Mouse (Mus musculus) kidney, postnatal 4 days (tissue): ENCODE results near the gene Slc25a19.
A peak's percentile ranks its signal among the peaks of the same experiment; 100 is the strongest.

Experiments used
- DNase-seq, 2 experiments: peaks; one replicate each; pipeline ENCODE4 v3.0.0; 2021; ENCODE audit warnings: mixed read lengths in 2 of 2

Slc25a19 gene

GRCm38 (mm10) chr11:115640978-115641663, 13.0 kb upstream of the Slc25a19 start:
- DNase-seq, result no peak

GRCm38 (mm10) chr11:115640311-115640828, 12.3 kb upstream of the Slc25a19 start:
- no peak for DNase-seq

DNA sequence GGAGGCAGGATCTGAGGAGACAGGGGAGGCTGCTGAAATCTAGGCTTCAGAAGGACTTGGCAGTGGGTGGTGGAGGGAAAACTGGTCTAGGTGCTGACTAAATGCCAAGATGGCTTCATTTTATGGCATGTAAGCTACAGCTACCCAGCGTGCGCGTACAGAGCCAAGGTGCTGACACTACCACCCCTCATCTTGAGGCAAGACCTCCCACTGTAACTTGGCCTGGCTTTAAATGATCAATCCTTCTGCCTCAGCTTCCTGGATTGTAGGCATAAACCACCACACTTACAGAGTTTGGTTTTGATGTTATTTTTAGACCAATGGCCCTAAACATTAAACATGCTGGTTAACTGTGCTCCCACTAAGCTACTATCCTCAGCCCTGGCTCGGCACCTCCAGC, 11.4 kb upstream of the Slc25a19 start:
- DNase-seq, result no peak

GRCm38 (mm10) chr11:115638498-115639409, 10.7 kb upstream of the Slc25a19 start:
- peak; percentile 49 to 58 for DNase-seq

- DNase-seq, result no peak
These were observed 8.9 kb upstream of the Slc25a19 start for GRCm38 (mm10) chr11:115636960-115637359.

DNA sequence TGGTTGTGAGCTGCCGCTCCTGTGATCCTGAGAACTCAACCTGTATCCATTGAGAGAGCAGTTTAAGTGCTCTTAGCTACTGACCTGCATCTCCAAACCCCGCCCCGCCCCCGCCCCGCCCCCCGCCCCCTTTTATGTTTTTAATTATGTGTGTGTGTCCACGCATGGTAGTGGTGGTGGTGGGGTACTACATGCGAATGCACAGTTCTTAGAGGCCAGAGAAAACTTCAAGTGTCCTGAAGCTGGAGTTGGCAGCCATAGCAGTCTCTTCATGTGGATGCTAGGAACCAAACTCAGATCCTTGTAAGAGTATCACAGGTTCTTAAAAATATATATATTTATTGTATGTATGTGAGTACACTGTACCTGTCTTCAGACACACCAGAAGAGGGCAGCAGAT, 7.4 kb upstream of the Slc25a19 start:
- no peak for DNase-seq

- DNase-seq, result no peak
These were observed 6.9 kb upstream of the Slc25a19 start for GRCm38 (mm10) chr11:115635041-115635440.

DNA sequence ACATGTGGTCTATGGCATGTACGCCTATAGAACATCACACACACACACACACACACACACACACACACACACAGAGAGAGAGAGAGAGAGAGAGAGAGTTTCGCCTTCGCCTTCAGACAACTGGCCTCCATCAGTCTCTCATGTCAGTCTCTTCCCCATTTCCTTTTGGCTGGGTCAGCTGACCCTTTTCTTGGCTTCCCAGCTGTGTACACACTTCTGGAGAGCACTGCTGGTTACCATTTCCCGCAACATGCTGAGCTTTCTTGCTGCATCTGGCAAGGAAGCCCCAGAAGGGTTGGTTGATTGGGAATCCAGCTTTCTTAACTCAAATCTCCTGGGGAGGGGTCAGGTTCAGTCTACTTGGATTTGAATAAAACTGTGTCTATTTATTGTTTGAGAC, 6.0 kb upstream of the Slc25a19 start:
- DNase-seq, result peak; percentile 33 to 54

GRCm38 (mm10) chr11:115632862-115633261, 4.8 kb upstream of the Slc25a19 start:
- DNase-seq, result no peak

- no peak for DNase-seq
These were observed 4.2 kb upstream of the Slc25a19 start for GRCm38 (mm10) chr11:115632247-115632646.

- peak; percentile 57 to 67 for DNase-seq
These were observed 3.4 kb upstream of the Slc25a19 start for GRCm38 (mm10) chr11:115631505-115631890.

DNA sequence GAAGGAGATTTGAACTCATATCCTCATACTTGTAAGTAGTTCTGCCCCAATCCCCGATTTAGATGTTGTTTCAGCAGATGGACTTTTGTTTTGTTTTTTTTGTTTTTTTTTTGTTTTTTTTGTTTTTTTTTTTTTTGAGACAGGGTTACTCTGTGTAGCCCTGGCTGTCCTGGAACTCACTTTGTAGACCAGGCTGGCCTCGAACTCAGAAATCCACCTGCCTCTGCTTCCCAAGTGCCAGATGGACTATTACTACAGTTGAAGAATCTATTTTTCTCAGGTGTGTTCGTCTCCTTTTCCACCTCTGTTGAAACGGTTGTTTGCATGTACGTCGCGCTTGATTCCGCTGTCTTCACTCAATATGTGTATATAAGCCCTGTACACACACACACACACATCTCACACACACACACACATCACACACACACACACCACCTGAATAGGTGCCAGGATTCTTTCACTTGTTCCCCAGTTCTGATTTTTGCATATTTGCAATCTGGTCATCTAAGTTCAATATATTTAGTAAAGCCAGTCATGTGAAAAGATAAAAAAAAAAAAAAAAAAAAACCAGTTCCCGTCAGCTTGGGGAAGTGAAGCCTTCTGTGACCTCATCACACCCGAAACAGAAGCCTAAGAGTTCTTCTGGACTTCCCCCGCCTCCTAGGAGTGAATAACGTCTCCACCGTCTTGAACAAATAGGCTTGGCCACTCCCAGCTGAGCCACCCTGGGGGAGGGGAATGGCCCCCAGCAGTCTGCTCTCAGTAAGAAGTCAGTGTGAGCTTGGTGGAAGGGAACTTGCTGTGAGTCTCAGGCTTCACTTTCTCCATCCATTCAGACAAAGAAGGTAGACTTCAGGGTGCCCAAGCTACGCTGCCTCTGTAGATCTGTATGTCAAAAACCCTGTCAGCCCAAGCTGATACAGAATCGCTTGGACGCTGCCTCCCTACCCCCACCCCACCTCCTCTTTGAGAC, 2.7 kb upstream of the Slc25a19 start:
- DNase-seq, result peak; percentile 50 to 61

DNA sequence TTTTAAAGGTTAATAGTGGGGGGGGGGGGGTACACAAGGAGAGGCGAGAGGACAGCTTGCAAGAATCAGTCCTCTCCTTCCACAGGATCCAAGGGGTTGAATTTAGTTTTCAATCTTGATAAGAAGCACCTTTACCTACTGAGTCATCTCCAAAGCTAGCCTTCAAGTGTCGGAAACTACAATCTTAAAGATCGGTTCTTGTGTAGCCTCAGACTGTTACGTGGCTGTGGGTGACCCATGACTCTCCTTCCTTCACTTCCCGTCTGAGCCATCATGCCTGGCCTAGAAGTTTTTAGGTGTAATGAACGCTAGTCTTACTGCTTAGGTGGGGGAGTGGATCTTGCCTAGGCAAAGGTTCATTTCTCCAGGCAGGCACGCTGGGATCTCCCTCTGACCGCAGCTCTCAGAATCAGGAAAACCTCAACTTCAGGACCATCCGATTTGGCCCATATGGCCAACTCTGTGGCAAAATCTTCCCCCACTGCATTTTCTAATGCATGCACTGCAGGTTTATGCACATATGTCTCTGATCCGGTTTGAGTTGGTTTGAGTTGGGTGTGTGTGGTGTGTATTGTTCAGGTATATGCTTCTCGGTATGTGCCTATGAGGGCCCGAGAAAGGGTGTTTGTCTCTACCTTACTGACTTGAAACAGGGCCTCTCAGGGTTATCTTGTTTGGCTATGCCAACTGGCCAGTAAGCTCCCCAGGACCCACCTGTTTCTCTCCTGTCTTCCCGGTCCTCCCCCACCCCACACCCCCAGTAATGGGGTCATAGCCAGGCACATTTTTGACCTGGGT, 1.8 kb upstream of the Slc25a19 start:
- DNase-seq, result no peak

- DNase-seq, result no peak
These were observed 488 bp upstream of the Slc25a19 start for GRCm38 (mm10) chr11:115628465-115629101.

DNA sequence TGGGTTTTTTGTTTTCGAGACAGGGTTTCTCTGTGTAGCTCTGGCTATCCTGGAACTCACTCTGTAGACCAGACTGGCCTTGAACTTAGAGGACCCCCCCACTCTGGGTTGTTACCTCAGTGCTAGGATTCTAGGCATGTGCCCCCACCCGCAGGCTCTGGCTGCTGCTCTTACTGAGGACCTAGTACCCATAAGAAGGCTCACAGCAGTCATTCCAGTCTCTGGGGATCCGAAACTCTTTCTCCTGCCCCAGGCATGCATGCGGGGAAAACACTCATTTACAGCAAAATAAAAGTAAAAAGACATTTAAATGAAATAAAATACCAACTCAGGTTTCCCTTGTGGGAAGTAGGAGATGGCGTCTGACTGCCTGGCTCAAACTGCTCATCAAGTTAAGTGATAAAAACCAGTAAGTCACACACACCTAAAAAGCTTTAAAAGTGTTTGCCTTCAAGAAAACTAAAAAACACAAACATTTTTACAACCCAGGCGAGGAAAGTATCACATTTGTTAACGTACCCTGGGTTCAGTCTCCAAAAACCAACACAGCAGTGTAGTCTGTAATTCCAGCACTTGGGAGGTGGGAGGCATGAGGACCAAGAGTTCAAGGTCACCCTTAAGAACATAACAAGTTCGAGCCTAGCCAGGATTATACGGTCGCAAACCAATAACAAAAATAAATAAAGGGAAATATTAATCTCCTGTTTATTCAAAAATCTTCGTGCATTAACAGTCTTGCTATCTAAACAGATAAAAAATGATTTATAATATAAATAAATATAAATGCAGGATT, 1.1 kb downstream of the Slc25a19 start:
- DNase-seq, result no peak

DNA sequence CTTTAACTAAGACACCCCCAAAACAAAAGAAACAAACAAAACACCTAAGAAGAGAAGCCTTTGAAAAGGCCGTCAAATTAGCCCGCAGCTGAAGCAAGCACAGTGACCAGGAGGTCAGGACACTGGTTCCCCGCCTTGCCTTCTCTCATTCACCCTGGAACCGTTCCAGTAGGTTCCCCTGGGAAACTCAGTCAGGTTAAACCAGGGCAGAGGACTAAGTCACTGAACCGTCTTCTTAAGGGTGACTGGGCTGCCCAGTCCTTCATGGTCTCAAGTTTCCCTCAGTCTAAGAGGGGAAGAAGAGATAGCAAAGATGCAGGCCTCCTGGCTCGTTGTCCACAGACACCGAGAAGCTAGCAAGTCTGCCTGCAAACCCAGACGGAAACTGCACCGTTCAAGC, 2.2 kb downstream of the Slc25a19 start:
- peak; percentile 64 to 74 for DNase-seq

DNA sequence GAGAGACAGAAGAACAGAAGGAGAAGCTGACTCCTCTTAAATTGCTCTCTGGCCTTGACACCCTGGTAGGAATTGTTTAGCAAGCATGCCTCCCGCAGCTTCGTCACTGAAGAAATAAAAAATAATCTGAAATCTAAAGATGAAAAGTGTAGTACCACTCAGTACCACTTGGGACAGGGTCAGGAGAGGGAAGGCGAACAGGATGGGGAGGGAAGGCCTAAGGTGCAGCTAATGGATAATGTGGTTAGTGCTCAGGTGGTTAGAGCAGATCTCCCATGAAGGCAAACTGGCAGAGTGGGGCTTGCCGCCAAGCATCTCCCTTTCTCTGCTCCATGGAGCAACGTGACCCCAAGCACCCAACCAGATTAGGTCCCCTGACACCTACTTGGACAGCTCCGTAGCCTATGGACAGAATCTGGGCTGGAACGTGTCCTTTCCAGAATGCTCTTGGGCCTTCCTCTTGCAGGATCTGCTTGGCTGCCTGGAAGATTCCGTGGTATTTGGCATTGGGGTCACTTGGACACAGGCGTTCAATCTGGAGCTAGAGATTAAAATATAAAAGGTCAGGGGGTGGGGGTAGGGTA, 4.5 kb downstream of the Slc25a19 start:
- no peak for DNase-seq

DNA sequence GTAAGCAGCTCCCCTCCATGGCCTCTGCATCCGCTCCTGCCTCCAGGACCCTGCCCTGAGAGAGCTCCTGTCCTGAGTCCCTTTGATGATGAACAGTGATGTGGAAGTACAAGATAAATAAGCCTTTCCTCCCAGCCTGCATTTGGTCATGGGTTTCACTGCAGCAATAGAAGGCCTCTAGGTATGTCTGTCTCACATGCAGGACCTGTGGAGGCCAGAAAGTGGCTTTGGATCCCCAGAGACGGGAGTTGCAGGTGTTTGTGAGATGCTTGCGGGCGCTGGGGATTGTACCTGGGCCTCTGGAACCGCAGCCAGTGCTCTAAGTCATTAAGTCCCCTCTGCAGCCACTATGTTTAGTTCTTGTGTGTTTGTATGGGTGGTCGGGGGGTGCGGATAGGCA, 8.1 kb downstream of the Slc25a19 start:
- no peak for DNase-seq

- DNase-seq, result no peak
These were observed 9.2 kb downstream of the Slc25a19 start for GRCm38 (mm10) chr11:115618732-115619516.
